Mouse (Mus musculus) kidney, postnatal 10 days (tissue): Measurements from ENCODE around the gene Smdt1.
"Not testable (repeated sequence)": the region's sequence is repeated elsewhere in the genome, so short reads cannot be mapped to it uniquely, and the experiment has no call there.

ENCODE experiments used
- DNase-seq: peaks from one replicate; pipeline ENCODE4 v3.0.0; 2021; ENCODE audit warnings: mixed read lengths

The Smdt1 gene

GRCm38 (mm10) chr15:82372446-82372845 is 33.7 kb downstream of the Smdt1 start:
- peak; percentile 3 for DNase-seq

- peak; percentile 6 for DNase-seq
Observed at GRCm38 (mm10) chr15:82372991-82373390, 34.2 kb downstream of the Smdt1 start.

GRCm38 (mm10) chr15:82374437-82374836 is 35.7 kb downstream of the Smdt1 start:
- no peak for DNase-seq

- no peak for DNase-seq
Observed at GRCm38 (mm10) chr15:82375855-82376254, 37.1 kb downstream of the Smdt1 start.

GRCm38 (mm10) chr15:82376393-82377138 is 37.8 kb downstream of the Smdt1 start:
- DNase-seq: peak; percentile 74

- DNase-seq: peak; percentile 7
Observed at GRCm38 (mm10) chr15:82377701-82378100, 38.9 kb downstream of the Smdt1 start.

GRCm38 (mm10) chr15:82378261-82379180 is 39.8 kb downstream of the Smdt1 start:
- DNase-seq: peak; percentile 23

GRCm38 (mm10) chr15:82379511-82379870 is 40.7 kb downstream of the Smdt1 start:
- no peak for DNase-seq

- peak; percentile 79 for DNase-seq
Observed at GRCm38 (mm10) chr15:82379871-82380713, 41.3 kb downstream of the Smdt1 start, which contains the start of gene Cyp2d22. Gene Cyp2d22 (minus strand): TSS chr15:82380260.

- no peak for DNase-seq
Observed at GRCm38 (mm10) chr15:82380714-82381062, 41.9 kb downstream of the Smdt1 start.

GRCm38 (mm10) chr15:82382441-82382840 is 43.7 kb downstream of the Smdt1 start:
- DNase-seq: no peak

GRCm38 (mm10) chr15:82385729-82386128 is 47.0 kb downstream of the Smdt1 start:
- DNase-seq: no peak

- DNase-seq: not testable (repeated sequence)
Observed at GRCm38 (mm10) chr15:82389916-82390315, 51.2 kb downstream of the Smdt1 start.

- not testable (repeated sequence) for DNase-seq
Observed at GRCm38 (mm10) chr15:82393922-82394321, 55.2 kb downstream of the Smdt1 start, which contains the start of gene Cyp2d11. Gene Cyp2d11 (minus strand): TSS chr15:82394022.

GRCm38 (mm10) chr15:82395955-82396354 is 57.2 kb downstream of the Smdt1 start:
- DNase-seq: not testable (repeated sequence)
